Mouse (Mus musculus) CH12.LX (cell line): ENCODE data around the gene Hipk2. TPM values are rescaled to one million over a fixed set of nuclear protein-coding genes. Genes with fewer than 3 reads are reported as not detected.

ENCODE experiments used
- DNase-seq: peaks from one replicate; pipeline ENCODE4 v3.0.0-alpha.2; 2013; ENCODE audit errors: extremely low read depth
- H3K27ac ChIP-seq: 2 replicates; pipeline ENCODE4 v1.5.1; 2012; ENCODE audit warnings: low read depth, mild to moderate bottlenecking, control low read depth, moderate library complexity; ENCODE audit not compliant: insufficient read depth
- H3K27me3 ChIP-seq: replicated peaks from 2 replicates; pipeline ENCODE3; 2012; ENCODE audit warnings: inconsistent platforms
- H3K36me3 ChIP-seq, 2 experiments: replicated peaks in 1 of 2; 2 replicates each; pipeline versions ENCODE3 to v1.6.1; 2012; ENCODE audit warnings: inconsistent platforms in 1 of 2, low read length in 1 of 2, mild to moderate bottlenecking in 1 of 2, mixed read lengths in 1 of 2, moderate library complexity in 1 of 2; ENCODE audit not compliant: control insufficient read depth in 1 of 2, insufficient read depth in 1 of 2
- H3K4me1 ChIP-seq, 2 experiments: 2 replicates each; pipeline ENCODE4 v1.6.1; 2012; ENCODE audit warnings: inconsistent platforms in 1 of 2, moderate library complexity in 1 of 2; ENCODE audit not compliant: insufficient read depth in 2 of 2, control insufficient read depth in 1 of 2
- H3K4me2 ChIP-seq: 2 replicates; pipeline ENCODE4 v1.6.1; 2012; ENCODE audit warnings: low read depth, mild to moderate bottlenecking, control low read depth; ENCODE audit not compliant: poor library complexity, insufficient read depth, severe bottlenecking
- H3K4me3 ChIP-seq, 3 experiments: fragments of 150-350 bp in 1 of 3; sonication (generic) in 1 of 3; replicated peaks in 1 of 3; 2 replicates each; pipeline versions ENCODE3 to v1.5.1; 2011 to 2012; ENCODE audit warnings: low read depth in 2 of 3, low read length in 2 of 3, mild to moderate bottlenecking in 2 of 3, moderate library complexity in 2 of 3, control low read depth in 1 of 3, improper control_type of control experiment in 1 of 3, inconsistent platforms in 1 of 3, mixed read lengths in 1 of 3; ENCODE audit not compliant: poor library complexity in 1 of 3
- H3K79me2 ChIP-seq: replicated peaks from 2 replicates; pipeline ENCODE4 v1.6.1; 2012; ENCODE audit warnings: mild to moderate bottlenecking, moderate library complexity; ENCODE audit not compliant: control insufficient read depth, poor library complexity, insufficient read depth, severe bottlenecking; ENCODE audit errors: extremely low read depth
- H3K9ac ChIP-seq: 2 replicates; pipeline ENCODE4 v1.6.1; 2012; ENCODE audit warnings: low read depth, mild to moderate bottlenecking, control low read depth, moderate library complexity; ENCODE audit not compliant: insufficient read depth
- H3K9me3 ChIP-seq: replicated peaks from 2 replicates; pipeline ENCODE3; 2012; ENCODE audit warnings: low read length, inconsistent platforms, mixed read lengths
- CHD1 ChIP-seq: IDR thresholded peaks from 2 replicates; pipeline ENCODE4 v1.6.1; 2012; ENCODE audit warnings: low read depth, low read length, improper control_type of control experiment, inconsistent platforms
- CTCF ChIP-seq, 2 experiments: IDR thresholded peaks in 1 of 2; conservative IDR thresholded peaks in 1 of 2; 2 replicates each; pipeline ENCODE4 v1.5.1; 2011 to 2012; ENCODE audit warnings: low read depth in 2 of 2, low read length in 2 of 2, improper control_type of control experiment in 1 of 2, inconsistent platforms in 1 of 2, mild to moderate bottlenecking in 1 of 2, moderate library complexity in 1 of 2
- E2F4 ChIP-seq: IDR thresholded peaks from 2 replicates; pipeline ENCODE4 v1.6.1; 2011; ENCODE audit warnings: low read depth, low read length, improper control_type of control experiment; ENCODE audit not compliant: insufficient replicate concordance
- EP300 ChIP-seq: IDR thresholded peaks from 2 replicates; pipeline ENCODE4 v1.6.1; 2011; ENCODE audit warnings: low read length, improper control_type of control experiment
- GABPA ChIP-seq: IDR thresholded peaks from 2 replicates; pipeline ENCODE4 v1.6.1; 2012; ENCODE audit warnings: low read depth, low read length, improper control_type of control experiment, inconsistent platforms; ENCODE audit not compliant: insufficient replicate concordance
- IRF4 ChIP-seq: IDR thresholded peaks from 2 replicates; pipeline ENCODE4 v1.6.1; 2014; ENCODE audit warnings: low read depth, mild to moderate bottlenecking, inconsistent platforms, low read length, improper control_type of control experiment
- JUND ChIP-seq: conservative IDR thresholded peaks from 2 replicates; pipeline ENCODE4 v1.6.1; 2011; ENCODE audit warnings: low read depth, low read length, improper control_type of control experiment
- KAT2A ChIP-seq: IDR thresholded peaks from 2 replicates; pipeline ENCODE4 v1.6.1; 2012; ENCODE audit warnings: low read length, improper control_type of control experiment, inconsistent platforms; ENCODE audit not compliant: insufficient replicate concordance
- MAZ ChIP-seq: IDR thresholded peaks from 2 replicates; pipeline ENCODE4 v1.6.1; 2012; ENCODE audit warnings: low read depth, mild to moderate bottlenecking, inconsistent platforms, low read length, improper control_type of control experiment, moderate library complexity
- MEF2A ChIP-seq: IDR thresholded peaks from 2 replicates; pipeline ENCODE4 v1.6.1; 2014; ENCODE audit warnings: low read depth, mild to moderate bottlenecking, inconsistent platforms, low read length, improper control_type of control experiment, borderline replicate concordance
- NELFE ChIP-seq: IDR thresholded peaks from 2 replicates; pipeline ENCODE4 v1.6.1; 2011; ENCODE audit warnings: low read depth, low read length, improper control_type of control experiment
- PAX5 ChIP-seq: IDR thresholded peaks from 2 replicates; pipeline ENCODE4 v1.6.1; 2012; ENCODE audit warnings: low read length, inconsistent platforms, mixed read lengths
- POLR2A ChIP-seq: IDR thresholded peaks from 2 replicates; pipeline ENCODE4 v1.6.1; 2011; ENCODE audit warnings: low read depth, mild to moderate bottlenecking, improper control_type of control experiment, low read length
- SMC3 ChIP-seq: IDR thresholded peaks from 2 replicates; pipeline ENCODE4 v1.6.1; 2011; ENCODE audit warnings: low read depth, low read length, improper control_type of control experiment
- UBTF ChIP-seq: IDR thresholded peaks from 2 replicates; pipeline ENCODE4 v1.6.1; 2012; ENCODE audit warnings: low read depth, mild to moderate bottlenecking, inconsistent platforms, low read length, improper control_type of control experiment, moderate library complexity
- ZC3H11A ChIP-seq: IDR thresholded peaks from 2 replicates; pipeline ENCODE4 v1.6.1; 2012; ENCODE audit warnings: low read depth, mild to moderate bottlenecking, inconsistent platforms, low read length, improper control_type of control experiment
- ZMIZ1 ChIP-seq: IDR thresholded peaks from 2 replicates; pipeline ENCODE4 v1.6.1; 2012; ENCODE audit warnings: low read depth, mild to moderate bottlenecking, inconsistent platforms, low read length, improper control_type of control experiment
- dilution Hi-C: fragments of 300-500 bp; cut with MboI; formaldehyde crosslinking; loops from 2 replicates; pipeline ENCODE4 v1.14.3; 2020; ENCODE audit warnings: low sequenced_read_pairs; ENCODE audit not compliant: extremely low pct_unique_long_range_greater_than_20kb, extremely low pct_ligation_motif_present
- in situ Hi-C: fragments of 300-500 bp; cut with MboI; formaldehyde crosslinking; loops from 3 replicates; pipeline ENCODE4 v1.14.3; 2019; ENCODE audit warnings: low sequenced_read_pairs, low pct_ligation_motif_present, low pct_unique_long_range_greater_than_20kb, mixed read lengths
- polyA plus RNA-seq: library from polyadenylated mRNA; unstranded; fragments of >175 nt; gene quantifications from 2 replicates; pipeline ENCODE4 v1.2.1, GENCODE M21; 2012; ENCODE audit warnings: low read depth; ENCODE audit not compliant: insufficient read length
- total RNA-seq, 2 experiments: library from RNA; depleted of rRNA; stranded (reverse); fragments of 300-350 nt in 1 of 2; fragments of >200 nt in 1 of 2; gene quantifications; 2 replicates each; pipeline ENCODE4 v1.2.3; 2012 to 2014

The Hipk2 gene
- total and polyA plus RNA-seq, 3 experiments = 1.6 to 5.3 (median 2.6) TPM

DNA sequence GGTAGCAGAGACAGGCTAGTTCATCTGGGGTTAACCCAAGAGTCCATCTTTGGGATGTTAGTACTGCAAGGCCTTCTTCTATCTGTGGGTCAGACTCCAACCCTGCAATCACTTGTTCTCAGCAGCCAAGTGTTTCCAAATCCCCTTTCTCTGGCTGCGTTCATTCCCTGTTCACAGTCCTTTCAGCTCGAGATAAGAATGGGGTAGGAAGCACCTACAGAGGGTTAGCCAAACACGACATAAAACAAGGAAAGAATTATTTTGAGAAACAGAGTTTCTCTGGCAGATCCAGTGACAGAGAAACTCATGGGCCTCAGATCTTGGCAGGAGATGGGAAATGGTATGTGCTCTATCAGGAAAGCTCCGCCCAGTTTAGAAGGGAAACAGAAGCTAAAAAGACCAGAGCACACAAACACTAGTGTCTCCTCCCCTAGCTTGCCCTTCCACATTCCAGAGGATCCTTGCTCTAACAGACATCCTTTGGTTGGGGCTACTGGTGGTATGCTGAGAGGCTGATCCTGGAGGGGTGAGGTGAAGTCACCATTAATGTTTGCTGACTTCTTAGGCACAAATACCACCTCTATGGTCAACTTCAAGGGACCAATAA, 104.8 kb downstream of the Hipk2 start:
- Histone ChIP-seq H3K4me2 (no peak overlapping the region), H3K27me3 (no peaks in the 10 kb centered on the region), H3K9me3 (peaks cover 3% of the 10 kb centered on the region), H3K4me1 (no peaks in the 10 kb centered on the region), H3K4me3 (no peak overlapping the region), H3K79me2 (no peaks in the 10 kb centered on the region), H3K9ac (no peak overlapping the region), H3K36me3 (no peaks in the 10 kb centered on the region), H3K27ac (no peak overlapping the region)
- no peak for DNase-seq
- in situ Hi-C loops = no loop called here
- TF ChIP-seq SMC3 (no peak), UBTF (no peak), CHD1 (no peak), EP300 (no peak), MAZ (no peak), PAX5 (no peak), NELFE (no peak), GABPA (no peak)
- dilution Hi-C loops = no loop called here

- H3K4me1 ChIP-seq = no peaks in the 10 kb centered on the region
These were observed 106.3 kb downstream of the Hipk2 start for GRCm38 (mm10) chr6:38769627-38770026.

DNA sequence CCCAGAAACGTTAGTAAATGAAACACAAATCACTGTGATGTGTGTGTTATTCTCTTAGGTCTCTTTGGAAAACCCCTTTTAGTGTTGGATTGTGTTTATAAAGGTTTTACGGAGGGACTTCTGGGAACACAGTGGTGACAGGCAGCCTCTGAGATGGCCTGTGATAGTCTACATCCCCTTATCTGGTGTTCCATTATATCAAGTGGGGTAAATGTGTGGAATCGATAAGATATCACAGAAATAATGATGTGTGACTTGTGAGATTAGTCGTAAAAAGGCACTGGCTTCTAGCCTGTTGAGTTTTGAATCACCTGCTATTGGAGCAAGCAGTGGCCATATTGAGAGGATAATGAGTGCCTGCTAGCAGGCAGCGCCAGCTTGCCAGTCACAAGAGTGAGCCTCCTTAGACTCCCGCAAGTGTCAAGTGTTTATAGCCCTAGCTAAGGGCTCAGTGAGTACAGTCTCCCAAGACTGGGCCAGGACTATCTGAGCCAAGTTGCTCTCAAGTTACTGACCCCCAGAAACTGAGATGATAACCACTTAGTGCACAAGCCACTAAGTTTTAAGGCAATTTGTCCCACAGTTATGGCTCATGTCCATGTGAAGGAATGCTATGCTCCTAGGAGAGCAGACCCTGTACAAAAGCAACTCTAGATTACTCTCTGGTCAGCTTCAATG, 113.2 kb downstream of the Hipk2 start:
- no peak overlapping the region for H3K4me2 ChIP-seq
- TF ChIP-seq E2F4 (no peak), JUND (no peak), ZC3H11A (no peak), POLR2A (no peak), ZMIZ1 (no peak), MEF2A (no peak), CTCF (conservative IDR thresholded peaks at IDR 0.05 in 1 of 2, IDR thresholded peaks at IDR 0.05 in 1 of 2; ENCODE audit: low read depth in 2 of 2, low read length in 2 of 2) (no peak)
- TF ChIP-seq, all 38 proteins: peak for 0
- Histone ChIP-seq H3K79me2 (no peaks in the 10 kb centered on the region), H3K4me1 (peaks cover 6 to 27% of the 10 kb centered on the region in 2 experiments), H3K9ac (no peak overlapping the region), H3K36me3 (no peaks in the 10 kb centered on the region), H3K27me3 (no peaks in the 10 kb centered on the region), H3K4me3 (no peak overlapping the region), H3K27ac (no peak overlapping the region), H3K9me3 (peaks cover 3% of the 10 kb centered on the region)
- dilution Hi-C loops = no loop called here
- in situ Hi-C loops = no loop called here
- DNase-seq = no peak

More at GRCm38 (mm10) chr6:38769627-38770026, 106.3 kb downstream of the Hipk2 start:
- Histone ChIP-seq H3K4me3 (no peak overlapping the region), H3K4me2 (no peak overlapping the region), H3K9ac (no peak overlapping the region), H3K79me2 (no peaks in the 10 kb centered on the region), H3K27ac (no peak overlapping the region), H3K36me3 (no peaks in the 10 kb centered on the region), H3K27me3 (no peaks in the 10 kb centered on the region), H3K9me3 (peaks cover 3% of the 10 kb centered on the region)
- dilution Hi-C loops (no loop called here), in situ Hi-C loops (no loop called here)
- TF ChIP-seq ZMIZ1 (no peak), KAT2A (no peak), NELFE (no peak), GABPA (no peak), IRF4 (no peak), PAX5 (no peak), MAZ (no peak), JUND (no peak)
- no peak for DNase-seq
